9 mouse cellular contexts compared by ENCODE assay signal in the genomic region with DNA sequence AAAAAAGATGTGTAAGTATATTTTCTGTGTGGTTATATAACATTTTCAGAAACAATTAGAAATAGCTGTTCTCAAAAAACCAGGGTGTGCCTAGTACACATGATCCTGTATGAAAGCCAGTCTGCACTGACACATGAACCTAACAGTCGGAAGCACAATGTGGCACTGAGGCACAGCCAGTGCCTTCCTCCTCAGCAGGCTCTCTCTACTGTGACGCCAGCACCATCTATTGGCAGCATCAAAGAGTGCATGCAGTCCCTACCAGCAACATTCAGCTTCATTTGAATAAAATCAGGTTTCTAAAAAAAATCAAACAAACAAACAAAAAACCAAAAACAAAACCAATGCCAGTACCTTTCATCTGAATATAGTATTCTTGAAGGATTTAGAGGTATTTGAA. TPM values are rescaled to one million over a fixed set of nuclear protein-coding genes. Genes with fewer than 3 reads are reported as not detected.
DNase-seq lines count a peak whose midpoint lies in the region; TF ChIP-seq lines count a peak whose summit lies in the region.
"Had no signal": no experiment of that assay in that cellular context is flagged by ENCODE, and none has a peak within 500 bp of the region (broad histone marks: within the 10 kb centered on the region; RNA-seq: fewer than 3 reads in every experiment).

No protein-coding gene starts in this region.

- TF ChIP-seq POLR2A in heart, adult 2 months (IDR thresholded peaks at IDR 0.05; ENCODE audit: insufficient read depth, low read depth, low read length), result no peak

- H3K9me3 ChIP-seq in heart, embryonic 10.5 days, result no peaks in the 10 kb centered on the region
- H3K9me3 ChIP-seq: neural tube, embryonic 12.5 days had no signal

- TF ChIP-seq EP300 in heart, adult 2 months (IDR thresholded peaks at IDR 0.05; ENCODE audit: insufficient read depth, low read depth, low read length), result no peak

- H3K4me1 ChIP-seq in heart, adult 2 months (ENCODE audit: control insufficient read depth, insufficient read depth, low read length), result no peaks in the 10 kb centered on the region; the same call in 1 of the 2 replicates
- peaks cover 24% of the 10 kb centered on the region; the same call in 1 of the 2 replicates for H3K4me1 ChIP-seq in heart, embryonic 10.5 days

- peak; percentile 95 for TF ChIP-seq CTCF in heart, adult 2 months (IDR thresholded peaks at IDR 0.05)

- 11% methylated on average over 2 of the region's 2 CpGs for WGBS in heart, adult 2 months
- 7% methylated on average over 2 of the region's 2 CpGs for WGBS in heart, embryonic 10.5 days

- no peaks in the 10 kb centered on the region for H3K27me3 ChIP-seq in heart, adult 2 months (ENCODE audit: control insufficient read depth, insufficient read depth, low read length)
- H3K27me3 ChIP-seq in heart, embryonic 10.5 days (ENCODE audit: insufficient read depth, poor library complexity, severe bottlenecking), result no peaks in the 10 kb centered on the region
- H3K27me3 ChIP-seq: neural tube, embryonic 12.5 days had no signal

- intact Hi-C loops in heart, adult 2 months (cut with DNase I), result loop anchor here (1.0 kb wide), 1 partner anchor 80 kb away; no protein-coding TSS in a partner anchor

- no peak overlapping the region for H3K27ac ChIP-seq in heart, adult 2 months
- H3K27ac ChIP-seq in heart, embryonic 10.5 days, result no peak overlapping the region
- H3K27ac ChIP-seq: neural tube, embryonic 12.5 days had no signal

- DNase-seq in heart, adult 2 months, result peak; percentile 50 to 62
- DNase-seq in heart, embryonic 10.5 days (ENCODE audit: low spot score), result no peak
- DNase-seq in adrenal gland, adult 8-10 months, result peak; percentile 15
- peak; percentile 57 for DNase-seq in embryo, embryonic 11.5 days (ENCODE audit: low read depth, low spot score)
- DNase-seq in heart, adult 9 months (ENCODE audit: low spot score in 2 of 2), result peak; percentile 15 to 40
- peak; percentile 76 to 80 for DNase-seq in layer of hippocampus, adult 8-10 months (ENCODE audit: low spot score in 2 of 2)
- peak; percentile 76 for DNase-seq in lung, postnatal 36 days
- DNase-seq in right cerebral cortex, postnatal 14 days, result peak; percentile 71

- no peak overlapping the region for H3K9ac ChIP-seq in heart, adult 2 months (ENCODE audit: low read depth, low read length)
- H3K9ac ChIP-seq: neural tube, embryonic 12.5 days had no signal

- H3K79me2 ChIP-seq in heart, adult 2 months (replicated peaks; ENCODE audit: control insufficient read depth, insufficient read depth, low read length), result no peaks in the 10 kb centered on the region

- H3K4me3 ChIP-seq in heart, adult 2 months, result no peak overlapping the region
- no peak overlapping the region for H3K4me3 ChIP-seq in heart, embryonic 10.5 days
- H3K4me3 ChIP-seq: neural tube, embryonic 12.5 days had no signal

- H3K36me3 ChIP-seq in heart, adult 2 months (ENCODE audit: control insufficient read depth, insufficient read depth, low read length), result peaks cover 3% of the 10 kb centered on the region
- peaks cover 10% of the 10 kb centered on the region for H3K36me3 ChIP-seq in heart, embryonic 10.5 days

RNA-seq across cellular contexts. Expression of gene Setd3, which starts 57.8 kb away (rescaled TPM):
- total RNA-seq in heart, adult 2 months (2021), result 10 to 100 TPM; 84.6 to 99.8 TPM
- 25.0 and 46.8 TPM in 2 replicates for polyA plus RNA-seq in heart, adult 2 months (2012; rRNA removed)
- polyA plus RNA-seq in heart, embryonic 10.5 days (2016; fragmentation: Nextera tagmentation; extraction: Ambion mirVana), result 72.6 TPM in 2 replicates
- total RNA-seq in adrenal gland, adult 8-10 months (2022), result 100 to 1,000 TPM; 119 to 134 (median 127) TPM
- total RNA-seq in layer of hippocampus, adult 8-10 months (2022), result 100 to 1,000 TPM; 143 to 158 (median 154) TPM

RNA-seq across cellular contexts. Expression of gene Ccnk, which starts 58.1 kb away (rescaled TPM):
- total RNA-seq in heart, adult 2 months (2021), result 10 to 100 TPM; 28.9 to 31.9 TPM
- polyA plus RNA-seq in heart, adult 2 months (2012; rRNA removed), result 14.8 and 20.6 TPM in 2 replicates
- polyA plus RNA-seq in heart, embryonic 10.5 days (2016; fragmentation: Nextera tagmentation; extraction: Ambion mirVana), result 2.0 and 3.6 TPM in 2 replicates
- total RNA-seq in adrenal gland, adult 8-10 months (2022), result 10 to 100 TPM; 26.2 to 35.0 (median 29.2) TPM
- total RNA-seq in layer of hippocampus, adult 8-10 months (2022), result 10 to 100 TPM; 31.6 to 35.5 (median 34.2) TPM
